Mouse (Mus musculus) midbrain, embryonic 12.5 days (tissue): Measurements from ENCODE around the gene Snrpd3. TPM values are rescaled to one million over a fixed set of nuclear protein-coding genes. Genes with fewer than 3 reads are reported as not detected.
"Not testable (repeated sequence)": the region's sequence is repeated elsewhere in the genome, so short reads cannot be mapped to it uniquely, and the experiment has no call there.

Source experiments
- ATAC-seq: fragments of 200-750 bp; cut with Nextera tagmentation; 2 replicates; pipeline ENCODE4 v1.8.0; 2017; ENCODE audit warnings: low read depth, moderate TSS enrichment, moderate library complexity; ENCODE audit not compliant: low FRiP score
- H3K27ac ChIP-seq: fragments of 300-500 bp; sonication (generic); replicated peaks from 2 replicates; pipeline ENCODE4 v1.5.1; 2016; ENCODE audit warnings: mild to moderate bottlenecking
- H3K27me3 ChIP-seq: fragments of 300-500 bp; sonication (generic); 2 replicates; pipeline ENCODE4 v1.6.1; 2016; ENCODE audit warnings: mild to moderate bottlenecking
- H3K36me3 ChIP-seq: fragments of 300-500 bp; sonication (generic); 2 replicates; pipeline ENCODE4 v1.6.1; 2016
- H3K4me1 ChIP-seq: fragments of 300-500 bp; sonication (generic); 2 replicates; pipeline ENCODE4 v1.6.1; 2016
- H3K4me2 ChIP-seq: fragments of 300-500 bp; sonication (generic); replicated peaks from 2 replicates; pipeline ENCODE4 v1.6.1; 2016; ENCODE audit warnings: mild to moderate bottlenecking, moderate library complexity
- H3K4me3 ChIP-seq: fragments of 300-500 bp; sonication (generic); 2 replicates; pipeline ENCODE4 v1.5.1; 2016; ENCODE audit warnings: mild to moderate bottlenecking
- H3K9ac ChIP-seq: fragments of 300-500 bp; sonication (generic); replicated peaks from 2 replicates; pipeline ENCODE4 v1.6.1; 2016; ENCODE audit warnings: mild to moderate bottlenecking, moderate library complexity
- H3K9me3 ChIP-seq: fragments of 300-500 bp; sonication (generic); 2 replicates; pipeline ENCODE4 v1.6.1; 2016; ENCODE audit warnings: mild to moderate bottlenecking
- WGBS: fragments of 180-500 bp; shearing (Covaris S2); methylation state at CpG from one replicate; pipeline ENCODE4 v1.1.7; 2016; 5-methylcytosine and 5-hydroxymethylcytosine counted together
- polyA plus RNA-seq: library from polyadenylated mRNA; unstranded; fragments of >200 nt; fragmentation: Nextera tagmentation; extraction: Ambion mirVana; gene quantifications from 2 replicates; pipeline ENCODE4 v1.2.1, GENCODE M21; 2016

Gene Snrpd3
- polyA plus RNA-seq, 1 experiment from 2014 or later = 182 TPM

DNA sequence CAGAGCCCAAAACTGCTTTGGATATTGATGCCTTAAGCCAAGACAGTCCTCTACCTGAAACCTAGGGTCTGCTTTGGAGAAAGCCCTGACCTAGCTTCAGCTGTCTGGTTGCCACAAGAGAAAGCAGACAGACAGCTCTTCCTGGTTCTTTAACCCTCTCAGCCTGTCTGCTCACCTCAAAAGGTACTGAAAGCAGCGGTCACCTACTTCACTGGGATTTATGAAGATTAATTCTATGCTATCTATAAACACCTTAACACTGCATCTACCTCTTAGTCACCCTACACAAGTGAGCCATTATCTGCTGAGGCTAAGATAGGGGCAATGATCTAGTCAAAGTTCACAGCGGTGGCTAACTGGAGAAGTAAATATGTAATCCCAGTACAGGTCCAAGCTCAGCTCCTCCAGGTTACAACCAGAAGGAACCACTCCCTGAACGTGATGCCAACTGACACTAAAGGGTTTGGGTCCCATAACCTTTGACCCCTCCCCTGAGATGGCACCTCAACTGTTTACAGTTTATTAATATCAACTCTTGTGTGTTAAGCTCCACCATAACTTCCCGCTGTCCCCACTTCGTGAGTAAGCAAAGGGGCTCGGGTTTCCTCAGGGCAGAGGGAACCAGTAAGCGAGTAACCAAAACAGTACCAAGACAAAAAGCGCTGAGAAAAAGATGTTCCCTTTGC, 1.2 kb upstream of the Snrpd3 start:
- H3K27ac ChIP-seq = peak overlapping the region; percentile 95
- peak overlapping the region; percentile 89 for H3K4me2 ChIP-seq
- peak overlapping the region; percentile 92 for H3K9ac ChIP-seq
- ATAC-seq = no peak
- H3K27me3 ChIP-seq = no peaks in the 10 kb centered on the region
- peak overlapping the region; percentile 89 for H3K4me3 ChIP-seq
- H3K4me1 ChIP-seq = peaks cover 26% of the 10 kb centered on the region
- 30% methylated on average over 8 of the region's 8 CpGs for WGBS
- no peaks in the 10 kb centered on the region for H3K9me3 ChIP-seq
- H3K36me3 ChIP-seq = peaks cover 30% of the 10 kb centered on the region

DNA sequence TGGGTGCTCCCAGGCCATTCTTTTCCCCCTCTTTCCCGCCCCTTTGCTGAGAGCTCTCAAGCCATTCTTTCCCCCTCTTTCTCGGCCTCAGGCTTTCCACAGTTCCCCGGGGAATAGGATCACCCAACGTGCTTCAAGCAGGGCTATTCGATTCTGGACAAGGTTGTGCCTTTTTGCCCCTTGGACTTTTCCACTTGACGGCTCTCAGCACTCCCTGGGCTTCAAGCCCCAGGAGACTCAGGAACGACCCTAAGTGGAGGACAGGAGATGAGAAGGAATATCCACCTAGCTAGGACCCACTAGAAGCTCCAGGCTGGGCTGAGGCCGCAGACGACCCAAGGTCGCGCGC, 653 bp upstream of the Snrpd3 start:
- H3K9ac ChIP-seq = peak overlapping the region; percentile 92
- no peaks in the 10 kb centered on the region for H3K27me3 ChIP-seq
- peak overlapping the region; percentile 95 for H3K27ac ChIP-seq
- H3K4me2 ChIP-seq = peak overlapping the region; percentile 89
- under 1% methylated on average over 12 of the region's 12 CpGs for WGBS
- no peak for ATAC-seq
- H3K4me3 ChIP-seq = peak overlapping the region; percentile 89
- peaks cover 30% of the 10 kb centered on the region for H3K36me3 ChIP-seq
- peaks cover 26% of the 10 kb centered on the region for H3K4me1 ChIP-seq
- no peaks in the 10 kb centered on the region for H3K9me3 ChIP-seq

DNA sequence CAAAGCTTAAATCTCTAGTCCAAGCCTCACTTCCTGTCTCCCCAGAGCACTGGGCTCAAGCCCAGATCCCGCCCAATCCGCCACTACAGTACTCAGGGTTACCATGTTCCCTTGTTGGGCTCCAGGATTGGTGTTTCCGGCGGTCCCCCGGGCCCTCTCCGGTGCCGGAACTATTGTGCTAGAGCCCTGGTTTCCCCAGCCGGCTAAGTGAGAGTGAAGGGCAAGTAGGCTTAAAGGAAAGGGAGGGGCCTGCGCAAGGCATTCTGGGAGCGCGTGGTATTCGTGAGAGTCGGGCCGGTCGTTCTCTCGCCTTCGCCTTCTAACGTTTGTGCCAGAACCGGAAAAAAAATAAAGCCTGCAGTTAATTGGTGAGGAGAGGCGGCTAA, 400 bp downstream of the Snrpd3 start, which contains the start of gene Gucd1:
Gene Gucd1, minus strand, starts transcription at position 215 of the 386 bp plus-strand sequence.
- Histone ChIP-seq H3K27ac (peak within 1 kb of the TSS; percentile 95), H3K36me3 (peaks cover 31% of the 10 kb centered on the region), H3K4me1 (peaks cover 26% of the 10 kb centered on the region), H3K9ac (peak within 1 kb of the TSS; percentile 92), H3K9me3 (no peaks in the 10 kb centered on the region), H3K4me3 (peak within 1 kb of the TSS; percentile 89), H3K27me3 (no peaks in the 10 kb centered on the region), H3K4me2 (peak within 1 kb of the TSS; percentile 89)
- ATAC-seq = peak; percentile 90
- WGBS = under 1% methylated on average over 20 of the region's 20 CpGs

DNA sequence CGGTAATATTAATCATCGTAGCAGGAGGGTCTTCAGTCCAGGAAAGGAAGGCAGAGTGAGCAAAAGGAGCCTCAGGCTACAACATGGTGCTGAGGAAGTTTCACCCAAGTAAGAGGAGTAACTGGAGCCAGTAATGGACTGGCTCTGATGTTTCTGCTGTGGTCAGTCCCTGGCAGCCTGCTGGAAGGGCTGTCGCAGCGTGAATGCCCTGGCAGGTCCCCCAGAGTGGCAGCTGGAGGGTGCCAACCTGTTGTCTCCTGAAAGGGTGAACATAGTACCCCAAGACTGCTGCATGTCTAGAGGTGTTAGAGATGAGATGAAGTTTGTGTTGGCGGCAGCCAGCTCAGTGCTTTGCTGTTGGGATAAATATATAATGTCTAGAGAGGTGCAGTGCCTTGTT, 3.2 kb downstream of the Snrpd3 start:
- peaks cover 57% of the 10 kb centered on the region for H3K36me3 ChIP-seq
- WGBS = 95% methylated on average over 5 of the region's 5 CpGs
- ATAC-seq = no peak
- no peaks in the 10 kb centered on the region for H3K27me3 ChIP-seq
- no peak overlapping the region for H3K4me3 ChIP-seq
- no peak overlapping the region for H3K27ac ChIP-seq
- no peaks in the 10 kb centered on the region for H3K9me3 ChIP-seq
- H3K9ac ChIP-seq = no peak overlapping the region
- H3K4me2 ChIP-seq = no peak overlapping the region
- peaks cover 25% of the 10 kb centered on the region for H3K4me1 ChIP-seq

- ATAC-seq = no peak
- H3K36me3 ChIP-seq = peaks cover 63% of the 10 kb centered on the region
- WGBS = 100% methylated on average over 4 of the region's 4 CpGs
Observed at GRCm38 (mm10) chr10:75521643-75522042, 4.3 kb downstream of the Snrpd3 start.

GRCm38 (mm10) chr10:75525450-75525849, 8.1 kb downstream of the Snrpd3 start:
- WGBS = 96% methylated on average over 9 of the region's 9 CpGs
- not testable (repeated sequence) for H3K27ac ChIP-seq, H3K9me3 ChIP-seq, H3K4me3 ChIP-seq, ATAC-seq, H3K27me3 ChIP-seq, H3K4me2 ChIP-seq, H3K4me1 ChIP-seq, H3K9ac ChIP-seq
- peaks cover 50% of the 10 kb centered on the region for H3K36me3 ChIP-seq

More at GRCm38 (mm10) chr10:75521643-75522042, 4.3 kb downstream of the Snrpd3 start:
- no peak overlapping the region for H3K4me3 ChIP-seq
- peaks cover 15% of the 10 kb centered on the region for H3K4me1 ChIP-seq
- no peaks in the 10 kb centered on the region for H3K9me3 ChIP-seq
- no peaks in the 10 kb centered on the region for H3K27me3 ChIP-seq
- no peak overlapping the region for H3K27ac ChIP-seq
- no peak overlapping the region for H3K9ac ChIP-seq
- no peak overlapping the region for H3K4me2 ChIP-seq

DNA sequence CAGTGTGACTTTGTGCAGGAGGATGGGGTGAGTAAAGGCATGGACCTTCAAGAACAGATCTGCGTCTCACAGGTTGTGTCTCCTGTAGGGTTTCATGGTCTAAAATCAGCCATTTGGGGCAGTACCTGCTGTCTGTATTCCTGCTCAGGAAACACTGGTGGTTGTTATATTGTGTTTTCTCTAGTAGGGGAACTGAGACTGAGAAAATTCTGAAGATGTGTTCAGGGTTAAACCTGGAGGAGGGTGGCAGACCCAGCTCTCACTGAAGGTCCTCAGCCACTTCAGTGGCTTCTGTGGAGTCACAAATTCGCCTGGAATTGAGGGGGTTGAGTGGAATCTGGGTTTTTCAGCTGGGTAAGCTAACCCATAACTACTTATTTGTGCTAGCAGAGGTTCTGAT, 13.0 kb downstream of the Snrpd3 start:
- Histone ChIP-seq H3K4me2 (no peak overlapping the region), H3K9ac (no peak overlapping the region), H3K36me3 (peaks cover 44% of the 10 kb centered on the region), H3K4me3 (no peak overlapping the region), H3K27ac (no peak overlapping the region), H3K9me3 (no peaks in the 10 kb centered on the region), H3K27me3 (no peaks in the 10 kb centered on the region), H3K4me1 (no peaks in the 10 kb centered on the region)
- 86% methylated on average over 2 of the region's 2 CpGs for WGBS
- no peak for ATAC-seq

DNA sequence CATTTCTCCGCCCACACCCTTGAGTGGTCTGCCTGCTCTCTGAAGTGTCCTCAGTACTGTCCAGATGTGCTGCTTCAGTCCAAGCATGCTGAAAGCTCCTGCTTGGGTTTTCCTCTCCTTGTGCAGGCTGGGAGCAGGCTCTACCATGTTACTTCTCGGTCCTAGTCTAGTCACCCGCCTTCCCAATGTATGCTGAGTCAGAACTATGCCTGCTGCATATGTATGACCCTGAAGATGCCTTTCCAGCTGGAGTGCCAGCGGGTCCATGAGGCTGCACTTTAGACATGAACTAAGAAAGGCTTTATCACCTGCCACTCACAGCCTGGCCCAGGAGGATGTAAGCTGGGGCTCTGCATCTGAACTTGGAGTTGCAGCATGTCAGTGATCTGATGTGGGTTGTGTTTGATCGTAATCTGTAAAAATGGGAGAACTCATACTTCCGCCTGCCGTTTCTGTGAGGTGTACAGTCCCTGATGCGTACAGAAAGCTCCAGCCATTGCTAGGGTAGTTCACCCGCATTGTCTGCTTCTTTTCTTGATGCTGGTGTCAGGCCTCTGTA, 14.3 kb downstream of the Snrpd3 start:
- no peaks in the 10 kb centered on the region for H3K27me3 ChIP-seq
- no peak for ATAC-seq
- no peaks in the 10 kb centered on the region for H3K4me1 ChIP-seq
- H3K27ac ChIP-seq = no peak overlapping the region
- no peak overlapping the region for H3K9ac ChIP-seq
- peaks cover 45% of the 10 kb centered on the region for H3K36me3 ChIP-seq
- H3K4me3 ChIP-seq = no peak overlapping the region
- H3K4me2 ChIP-seq = no peak overlapping the region
- H3K9me3 ChIP-seq = no peaks in the 10 kb centered on the region
- 85% methylated on average over 9 of the region's 9 CpGs for WGBS

DNA sequence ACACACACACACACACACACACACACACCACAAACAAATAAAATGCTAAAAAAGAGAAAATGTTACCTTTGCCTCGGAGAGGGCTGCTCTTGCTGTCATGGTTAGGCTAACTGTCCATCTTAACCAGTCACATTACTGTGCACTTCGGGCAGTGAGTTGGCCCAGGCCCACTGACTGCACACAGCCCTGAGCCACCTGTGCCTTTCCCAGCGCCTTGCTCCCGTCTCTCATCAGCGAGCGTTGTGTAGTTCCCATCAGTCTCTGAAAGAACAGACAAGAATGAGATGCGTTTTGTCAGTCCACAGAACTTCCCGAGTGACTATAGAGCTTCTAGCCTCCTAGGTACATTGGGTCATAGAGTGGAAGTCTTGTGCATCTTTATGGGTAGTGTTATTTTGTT, 16.9 kb downstream of the Snrpd3 start:
- H3K36me3 ChIP-seq = peaks cover 45% of the 10 kb centered on the region
- 95% methylated on average over 8 of the region's 8 CpGs for WGBS

DNA sequence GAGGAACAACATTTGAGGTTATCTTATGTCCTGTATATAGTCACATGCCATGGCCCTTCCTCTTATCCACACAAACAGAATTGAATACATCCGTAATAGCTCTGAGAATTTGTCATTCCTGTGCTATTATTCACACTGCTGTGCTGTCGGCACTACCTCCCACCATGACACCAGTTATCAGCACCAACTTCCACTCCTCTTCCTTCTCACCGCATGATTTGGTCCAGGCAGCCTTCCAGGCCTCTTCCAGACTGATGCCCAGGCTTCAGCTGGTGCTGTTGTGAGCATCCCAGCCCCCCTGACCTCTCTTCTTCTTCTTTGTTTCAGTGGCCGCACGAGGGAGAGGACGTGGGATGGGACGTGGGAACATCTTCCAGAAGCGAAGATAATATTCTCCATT, 17.6 kb downstream of the Snrpd3 start:
- Histone ChIP-seq H3K27ac (no peak overlapping the region), H3K9me3 (no peaks in the 10 kb centered on the region), H3K9ac (no peak overlapping the region), H3K4me1 (no peaks in the 10 kb centered on the region), H3K36me3 (peaks cover 45% of the 10 kb centered on the region), H3K4me2 (no peak overlapping the region), H3K27me3 (no peaks in the 10 kb centered on the region), H3K4me3 (no peak overlapping the region)
- ATAC-seq = no peak
- WGBS = 90% methylated on average over 8 of the region's 8 CpGs

More for the DNA sequence above, 16.9 kb downstream of the Snrpd3 start:
- no peaks in the 10 kb centered on the region for H3K9me3 ChIP-seq
- H3K27ac ChIP-seq = no peak overlapping the region
- H3K4me2 ChIP-seq = no peak overlapping the region
- H3K4me3 ChIP-seq = no peak overlapping the region
- H3K27me3 ChIP-seq = no peaks in the 10 kb centered on the region
- no peak for ATAC-seq
- no peak overlapping the region for H3K9ac ChIP-seq
- H3K4me1 ChIP-seq = no peaks in the 10 kb centered on the region

DNA sequence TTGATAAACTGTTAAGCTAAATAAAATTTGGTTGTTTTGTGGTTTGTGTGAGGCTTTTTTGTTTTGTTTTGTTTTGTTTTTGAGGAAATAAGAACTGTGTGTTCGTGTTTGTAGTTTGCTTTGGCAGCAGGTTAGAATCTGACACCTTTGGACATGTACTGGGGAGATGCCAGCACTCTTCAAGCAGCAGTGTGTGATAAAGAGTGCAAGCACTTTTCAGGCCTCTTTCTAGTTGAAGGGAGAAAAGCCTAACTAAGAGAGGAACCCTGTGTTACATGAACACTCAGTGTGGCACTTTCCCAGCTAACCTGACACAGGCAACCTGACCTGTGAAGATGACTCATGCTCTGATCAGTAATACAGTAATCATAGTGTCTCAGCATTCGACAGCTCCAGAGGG, 18.1 kb downstream of the Snrpd3 start:
- Histone ChIP-seq H3K27me3 (no peaks in the 10 kb centered on the region), H3K4me2 (no peak overlapping the region), H3K9me3 (no peaks in the 10 kb centered on the region), H3K4me3 (no peak overlapping the region), H3K9ac (no peak overlapping the region), H3K36me3 (peaks cover 45% of the 10 kb centered on the region), H3K27ac (no peak overlapping the region), H3K4me1 (no peaks in the 10 kb centered on the region)
- 94% methylated on average over 2 of the region's 2 CpGs for WGBS
- ATAC-seq = no peak

- peaks cover 45% of the 10 kb centered on the region for H3K36me3 ChIP-seq
Observed at GRCm38 (mm10) chr10:75536123-75536522, 18.8 kb downstream of the Snrpd3 start.

More at GRCm38 (mm10) chr10:75536123-75536522, 18.8 kb downstream of the Snrpd3 start:
- ATAC-seq = no peak
- H3K27me3 ChIP-seq = no peaks in the 10 kb centered on the region
- no peak overlapping the region for H3K4me2 ChIP-seq
- 87% methylated on average over 5 of the region's 5 CpGs for WGBS
- H3K4me3 ChIP-seq = no peak overlapping the region
- H3K9ac ChIP-seq = no peak overlapping the region
- H3K4me1 ChIP-seq = no peaks in the 10 kb centered on the region
- no peaks in the 10 kb centered on the region for H3K9me3 ChIP-seq
- H3K27ac ChIP-seq = no peak overlapping the region
